Mouse (Mus musculus): ENCODE measurements around the gene Tmprss5. TPM values are rescaled to one million over a fixed set of nuclear protein-coding genes. Genes with fewer than 3 reads are reported as not detected.

The Tmprss5 gene
- total and polyA plus RNA-seq, 3 experiments = not detected

DNA sequence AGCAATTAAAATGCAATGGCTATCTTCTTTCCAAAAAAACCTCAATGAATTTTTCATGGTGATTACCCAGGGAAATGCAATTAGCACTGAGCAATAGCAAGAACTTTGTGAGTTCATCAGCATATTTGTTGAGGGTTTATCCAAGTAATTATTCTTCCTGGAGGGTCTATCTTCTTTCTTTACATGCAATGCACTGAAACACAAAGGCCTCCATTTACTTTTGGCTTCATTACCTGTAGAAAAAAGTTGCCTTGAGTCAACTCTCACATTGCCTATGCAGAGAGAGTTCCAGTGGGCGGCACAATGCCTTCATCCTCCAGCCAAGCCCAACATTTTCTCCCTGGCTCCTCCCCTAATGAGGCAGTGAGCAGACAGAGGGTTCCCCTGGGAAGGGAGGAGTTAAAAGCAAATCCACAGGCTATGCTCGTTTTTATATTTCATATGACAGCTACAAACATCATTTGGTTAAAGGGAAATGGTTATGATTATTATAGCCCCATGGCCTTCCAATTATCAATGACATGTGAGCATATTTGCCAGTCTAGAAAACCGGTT is 37.3 kb downstream of the Tmprss5 start:
- Histone ChIP-seq H3K4me1 (ENCODE audit: control insufficient read depth in 1 of 2, insufficient read depth in 2 of 2, low read length in 2 of 2) (no peaks in the 10 kb centered on the region), H3K79me2 (ENCODE audit: control insufficient read depth, insufficient read depth, low read length, poor library complexity) (no peaks in the 10 kb centered on the region), H3K9ac (ENCODE audit: control insufficient read depth, low read depth, low read length, poor library complexity, severe bottlenecking) (no peak overlapping the region), H3K9me3 (replicated peaks; ENCODE audit: insufficient read depth, low read length) (no peaks in the 10 kb centered on the region), H3K27me3 (ENCODE audit: control insufficient read depth in 1 of 2, insufficient read depth in 2 of 2, low read length in 2 of 2) (no peaks in the 10 kb centered on the region; a peak in 1 of 4 replicates), H3K36me3 (ENCODE audit: control insufficient read depth in 1 of 2, insufficient read depth in 2 of 2, low read length in 2 of 2) (no peaks in the 10 kb centered on the region), H3K4me3 (ENCODE audit: control insufficient read depth in 1 of 2, insufficient read depth in 1 of 2, low read depth in 2 of 2, low read length in 2 of 2) (no peak overlapping the region), H3K27ac (ENCODE audit: control insufficient read depth, low read depth, low read length) (no peak overlapping the region)
- no peak for TF ChIP-seq EP300 (IDR thresholded peaks at IDR 0.05; ENCODE audit: low read depth in 1 of 2, low read length in 2 of 2)
- no peak for TF ChIP-seq TCF12 (IDR thresholded peaks at IDR 0.05; ENCODE audit: low read depth, low read length)
- no peak for TF ChIP-seq GATA1 (IDR thresholded peaks at IDR 0.05; ENCODE audit: low read depth, low read length)
- TF ChIP-seq MAX (IDR thresholded peaks at IDR 0.05; ENCODE audit: low read length) = no peak
- TF ChIP-seq TAL1 (IDR thresholded peaks at IDR 0.05; ENCODE audit: low read length) = no peak
- DNase-seq (ENCODE audit: low read depth, low spot score) = no peak

DNA sequence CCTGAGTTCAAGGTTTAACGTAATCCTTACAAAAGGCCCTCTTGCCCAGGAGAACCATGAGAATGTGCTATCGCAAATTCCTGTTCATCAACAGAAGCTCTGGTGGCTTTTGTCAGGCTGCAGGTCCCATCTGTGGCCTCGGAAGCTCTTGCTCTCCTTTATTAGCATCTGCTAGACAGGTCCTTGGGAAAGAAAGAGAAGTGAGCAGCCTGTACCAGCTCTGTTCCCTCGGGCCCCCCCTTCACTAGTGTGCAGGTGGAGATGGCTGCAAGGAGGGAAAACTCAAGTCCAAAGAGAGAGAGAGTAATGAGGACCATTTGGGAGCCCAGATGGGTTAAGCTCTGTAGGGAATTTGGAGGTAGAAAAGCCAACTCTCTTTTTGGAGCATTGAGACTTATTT is 38.7 kb downstream of the Tmprss5 start:
- TF ChIP-seq TAL1 (IDR thresholded peaks at IDR 0.05; ENCODE audit: low read length) = no peak
- no peak overlapping the region for H3K9ac ChIP-seq (ENCODE audit: control insufficient read depth, low read depth, low read length, poor library complexity, severe bottlenecking)
- DNase-seq (ENCODE audit: low read depth, low spot score) = no peak
- H3K79me2 ChIP-seq (ENCODE audit: control insufficient read depth, insufficient read depth, low read length, poor library complexity) = no peaks in the 10 kb centered on the region
- H3K4me1 ChIP-seq (ENCODE audit: control insufficient read depth in 1 of 2, insufficient read depth in 2 of 2, low read length in 2 of 2) = no peaks in the 10 kb centered on the region
- H3K27ac ChIP-seq (ENCODE audit: control insufficient read depth, low read depth, low read length) = no peak overlapping the region
- H3K36me3 ChIP-seq (ENCODE audit: control insufficient read depth in 1 of 2, insufficient read depth in 2 of 2, low read length in 2 of 2) = no peaks in the 10 kb centered on the region
- H3K4me3 ChIP-seq (ENCODE audit: control insufficient read depth in 1 of 2, insufficient read depth in 1 of 2, low read depth in 2 of 2, low read length in 2 of 2) = no peak overlapping the region
- no peaks in the 10 kb centered on the region; a peak in 1 of 4 replicates for H3K27me3 ChIP-seq (ENCODE audit: control insufficient read depth in 1 of 2, insufficient read depth in 2 of 2, low read length in 2 of 2)
- no peaks in the 10 kb centered on the region for H3K9me3 ChIP-seq (replicated peaks; ENCODE audit: insufficient read depth, low read length)

- no peaks in the 10 kb centered on the region for H3K79me2 ChIP-seq (ENCODE audit: control insufficient read depth, insufficient read depth, low read length, poor library complexity)
- H3K27ac ChIP-seq (ENCODE audit: control insufficient read depth, low read depth, low read length) = no peak overlapping the region
- no peaks in the 10 kb centered on the region for H3K36me3 ChIP-seq (ENCODE audit: control insufficient read depth in 1 of 2, insufficient read depth in 2 of 2, low read length in 2 of 2)
- H3K4me3 ChIP-seq (ENCODE audit: control insufficient read depth in 1 of 2, insufficient read depth in 1 of 2, low read depth in 2 of 2, low read length in 2 of 2) = no peak overlapping the region
- H3K9me3 ChIP-seq (replicated peaks; ENCODE audit: insufficient read depth, low read length) = no peaks in the 10 kb centered on the region
- H3K9ac ChIP-seq (ENCODE audit: control insufficient read depth, low read depth, low read length, poor library complexity, severe bottlenecking) = no peak overlapping the region
- no peaks in the 10 kb centered on the region for H3K27me3 ChIP-seq (ENCODE audit: control insufficient read depth in 1 of 2, insufficient read depth in 2 of 2, low read length in 2 of 2)
- no peak for DNase-seq (ENCODE audit: low read depth, low spot score)
- H3K4me1 ChIP-seq (ENCODE audit: control insufficient read depth in 1 of 2, insufficient read depth in 2 of 2, low read length in 2 of 2) = no peaks in the 10 kb centered on the region
- TF ChIP-seq SMC3 (IDR thresholded peaks at IDR 0.05; ENCODE audit: low read depth, low read length) (no peak), TCF12 (IDR thresholded peaks at IDR 0.05; ENCODE audit: low read depth, low read length) (no peak), MYC (IDR thresholded peaks at IDR 0.05; ENCODE audit: low read depth, low read length) (no peak), MAFK (IDR thresholded peaks at IDR 0.05; ENCODE audit: borderline replicate concordance, low read depth, low read length) (no peak), MXI1 (IDR thresholded peaks at IDR 0.05; ENCODE audit: low read depth, low read length) (no peak), GABPA (IDR thresholded peaks at IDR 0.05; ENCODE audit: low read depth, low read length) (no peak)
Observed at GRCm38 (mm10) chr9:49125706-49126105, 44.6 kb downstream of the Tmprss5 start.

Data from MEL (cell line).